ENCODE assay signal across 15 mouse cellular contexts in the genomic region with DNA sequence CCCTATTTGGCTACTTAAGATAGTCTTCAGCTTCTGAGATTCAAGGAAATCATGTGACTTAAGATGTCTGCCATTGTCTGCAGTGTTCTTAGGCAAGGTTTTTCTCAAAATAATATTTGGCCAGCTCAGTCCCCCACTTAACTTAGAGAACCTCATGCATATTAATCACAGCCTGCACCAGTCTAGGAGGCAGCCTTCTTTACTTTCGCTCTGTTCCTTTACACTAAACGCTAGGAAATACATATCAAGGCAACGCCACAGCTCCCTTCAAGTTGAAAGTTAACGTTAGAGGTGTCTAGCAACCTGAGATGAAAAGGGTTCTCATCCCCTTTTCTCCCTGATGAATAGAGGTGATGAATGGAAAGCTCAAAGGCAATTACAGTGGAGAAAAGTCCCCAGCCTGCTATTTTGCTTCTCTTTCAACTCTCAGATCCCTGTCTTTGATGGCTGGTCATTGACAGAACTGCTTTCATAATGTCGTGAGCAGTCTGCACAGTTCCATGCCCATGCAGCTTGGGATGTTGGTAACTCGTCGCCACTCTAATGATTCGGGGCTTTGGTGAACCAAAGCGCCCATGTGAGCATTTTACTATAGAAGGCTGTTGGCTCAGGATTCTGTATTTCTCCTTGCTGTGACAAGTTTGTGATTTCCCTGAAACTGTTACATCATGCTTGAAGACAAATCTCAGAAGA.
"Had no signal": no experiment of that assay in that cellular context is flagged by ENCODE, and none has a peak within 500 bp of the region (broad histone marks: within the 10 kb centered on the region; RNA-seq: fewer than 3 reads in every experiment).

No protein-coding gene starts in this region.

- H3K9me3 ChIP-seq: limb, embryonic 12.5 days; lung, embryonic 15.5 days; neural tube, embryonic 12.5 days had no signal

- H3K9ac ChIP-seq: limb, embryonic 12.5 days; liver, embryonic 13.5 days; liver, postnatal 0 days; lung, embryonic 15.5 days; neural tube, embryonic 12.5 days had no signal

- H3K36me3 ChIP-seq: limb, embryonic 12.5 days; liver, embryonic 13.5 days; lung, embryonic 15.5 days; neural tube, embryonic 12.5 days had no signal

- H3K4me1 ChIP-seq: limb, embryonic 12.5 days; liver, embryonic 13.5 days; lung, embryonic 15.5 days; megakaryocyte, embryonic 14.5 days; neural tube, embryonic 12.5 days had no signal

- H3K4me3 ChIP-seq: limb, embryonic 12.5 days; liver, embryonic 13.5 days; lung, embryonic 15.5 days; megakaryocyte, embryonic 14.5 days; neural tube, embryonic 12.5 days had no signal

- H3K27me3 ChIP-seq: limb, embryonic 12.5 days; liver, embryonic 13.5 days; lung, embryonic 15.5 days; megakaryocyte, embryonic 14.5 days; neural tube, embryonic 12.5 days had no signal

- ATAC-seq: liver, postnatal 0 days had no signal

- H3K27ac ChIP-seq: limb, embryonic 12.5 days; liver, embryonic 13.5 days; lung, embryonic 15.5 days; macrophage; neural tube, embryonic 12.5 days had no signal

- H3K4me2 ChIP-seq: limb, embryonic 12.5 days; liver, embryonic 13.5 days; lung, embryonic 15.5 days; neural tube, embryonic 12.5 days had no signal

- DNase-seq: kidney, adult 8-10 months; kidney, postnatal 36 days; layer of hippocampus, adult 9-11 months; layer of hippocampus, postnatal 36 days; liver; liver, embryonic 13.5 days; liver, postnatal 0 days; lung, postnatal 14 days; retina, postnatal 1 day; thymus, postnatal 36 days had no signal
